Mouse (Mus musculus) neural tube, embryonic 11.5 days (tissue): ENCODE results near the gene Sptbn1. TPM values are rescaled to one million over a fixed set of nuclear protein-coding genes. Genes with fewer than 3 reads are reported as not detected.

ENCODE experiments used
- ATAC-seq: fragments of 200-750 bp; cut with Nextera tagmentation; 2 replicates; pipeline ENCODE4 v1.8.0; 2017; ENCODE audit warnings: moderate number of reproducible peaks, mild to moderate bottlenecking, moderate TSS enrichment, moderate library complexity; ENCODE audit not compliant: insufficient read depth, low FRiP score, low TSS enrichment
- DNase-seq: peaks from one replicate; pipeline ENCODE4 v3.0.0-alpha.2; 2015; ENCODE audit warnings: low spot score
- H3K27ac ChIP-seq: fragments of 300-500 bp; sonication (generic); 2 replicates; pipeline ENCODE4 v1.5.1; 2014; ENCODE audit warnings: low read depth, mild to moderate bottlenecking, low read length
- H3K27me3 ChIP-seq: fragments of 300-500 bp; sonication (generic); 2 replicates; pipeline ENCODE4 v1.6.1; 2014; ENCODE audit warnings: mild to moderate bottlenecking, low read length, mixed read lengths; ENCODE audit not compliant: control insufficient read depth, insufficient read depth
- H3K36me3 ChIP-seq: fragments of 300-500 bp; sonication (generic); 2 replicates; pipeline ENCODE4 v1.6.1; 2014; ENCODE audit warnings: mild to moderate bottlenecking, low read length, moderate library complexity, mixed read lengths; ENCODE audit not compliant: control insufficient read depth, insufficient read depth
- H3K4me1 ChIP-seq: fragments of 300-500 bp; sonication (generic); 2 replicates; pipeline ENCODE4 v1.6.1; 2014; ENCODE audit warnings: low read length, mixed read lengths; ENCODE audit not compliant: control insufficient read depth, insufficient read depth
- H3K4me2 ChIP-seq: fragments of 300-500 bp; sonication (generic); 2 replicates; pipeline ENCODE4 v1.6.1; 2014; ENCODE audit warnings: low read depth, mild to moderate bottlenecking, moderate library complexity
- H3K4me3 ChIP-seq: fragments of 300-500 bp; sonication (generic); 2 replicates; pipeline ENCODE4 v1.5.1; 2014; ENCODE audit warnings: low read depth, low read length
- H3K9ac ChIP-seq: fragments of 300-500 bp; sonication (generic); 2 replicates; pipeline ENCODE4 v1.6.1; 2014; ENCODE audit warnings: mild to moderate bottlenecking, low read length
- H3K9me3 ChIP-seq: fragments of 300-500 bp; sonication (generic); 2 replicates; pipeline ENCODE4 v1.6.1; 2016; ENCODE audit warnings: low read length; ENCODE audit not compliant: control insufficient read depth
- WGBS: fragments of 180-500 bp; shearing (Covaris S2); extraction: QIAGEN DNeasy Blood & Tissue Kit; methylation state at CpG from one replicate; pipeline ENCODE4 v1.1.7; 2014; 5-methylcytosine and 5-hydroxymethylcytosine counted together
- polyA plus RNA-seq: library from polyadenylated mRNA; unstranded; fragments of >200 nt; fragmentation: Nextera tagmentation; extraction: Ambion mirVana; gene quantifications from 2 replicates; pipeline ENCODE4 v1.2.1, GENCODE M21; 2014

Gene Sptbn1
- polyA plus RNA-seq, 1 experiment from 2014 or later = 105 TPM

GRCm38 (mm10) chr11:30118038-30118437, 149.9 kb downstream of the Sptbn1 start:
- ATAC-seq (no peak), DNase-seq (no peak)
- Histone ChIP-seq H3K9ac (no peak overlapping the region), H3K4me2 (no peak overlapping the region), H3K27me3 (no peaks in the 10 kb centered on the region), H3K4me1 (no peaks in the 10 kb centered on the region), H3K4me3 (no peak overlapping the region), H3K9me3 (no peaks in the 10 kb centered on the region), H3K36me3 (peaks cover 17% of the 10 kb centered on the region), H3K27ac (no peak overlapping the region)
- 93% methylated on average over 4 of the region's 4 CpGs for WGBS

- DNase-seq (no peak), ATAC-seq (no peak)
- Histone ChIP-seq H3K4me1 (no peaks in the 10 kb centered on the region), H3K4me2 (no peak overlapping the region), H3K4me3 (no peak overlapping the region), H3K9me3 (no peaks in the 10 kb centered on the region), H3K27ac (no peak overlapping the region), H3K9ac (no peak overlapping the region), H3K36me3 (peaks cover 10% of the 10 kb centered on the region), H3K27me3 (no peaks in the 10 kb centered on the region)
- WGBS = 76% methylated on average over 2 of the region's 2 CpGs
Observed at GRCm38 (mm10) chr11:30113631-30114030, 154.3 kb downstream of the Sptbn1 start.

- Histone ChIP-seq H3K27ac (no peak overlapping the region), H3K4me3 (no peak overlapping the region), H3K9ac (no peak overlapping the region), H3K4me1 (no peaks in the 10 kb centered on the region), H3K4me2 (no peak overlapping the region), H3K9me3 (no peaks in the 10 kb centered on the region), H3K36me3 (peaks cover 3% of the 10 kb centered on the region; the same call in 1 of the 2 replicates), H3K27me3 (no peaks in the 10 kb centered on the region)
- no peak for DNase-seq
- ATAC-seq = no peak
- 94% methylated on average over 7 of the region's 7 CpGs for WGBS
Observed at GRCm38 (mm10) chr11:30110634-30111033, 157.3 kb downstream of the Sptbn1 start.

GRCm38 (mm10) chr11:30104177-30104576, 163.8 kb downstream of the Sptbn1 start:
- H3K4me2 ChIP-seq = no peak overlapping the region
- H3K4me1 ChIP-seq = no peaks in the 10 kb centered on the region
- no peak for DNase-seq
- no peak overlapping the region for H3K9ac ChIP-seq
- peaks cover 10% of the 10 kb centered on the region for H3K36me3 ChIP-seq
- H3K4me3 ChIP-seq = no peak overlapping the region
- H3K27ac ChIP-seq = no peak overlapping the region
- no peaks in the 10 kb centered on the region for H3K27me3 ChIP-seq
- no peaks in the 10 kb centered on the region for H3K9me3 ChIP-seq
- WGBS = 92% methylated on average over 10 of the region's 10 CpGs
- no peak for ATAC-seq

GRCm38 (mm10) chr11:30102594-30102993, 165.4 kb downstream of the Sptbn1 start:
- H3K4me2 ChIP-seq = no peak overlapping the region
- H3K36me3 ChIP-seq = peaks cover 7% of the 10 kb centered on the region

GRCm38 (mm10) chr11:30101796-30102195, 166.2 kb downstream of the Sptbn1 start:
- 90% methylated on average over 1 of the region's 1 CpGs for WGBS
- H3K4me3 ChIP-seq = no peak overlapping the region
- H3K9me3 ChIP-seq = no peaks in the 10 kb centered on the region
- no peak overlapping the region for H3K4me2 ChIP-seq
- H3K27me3 ChIP-seq = no peaks in the 10 kb centered on the region
- no peak overlapping the region for H3K9ac ChIP-seq
- no peaks in the 10 kb centered on the region for H3K4me1 ChIP-seq
- ATAC-seq (no peak), DNase-seq (no peak)
- H3K36me3 ChIP-seq = peaks cover 7% of the 10 kb centered on the region
- H3K27ac ChIP-seq = no peak overlapping the region

More at GRCm38 (mm10) chr11:30102594-30102993, 165.4 kb downstream of the Sptbn1 start:
- no peaks in the 10 kb centered on the region for H3K27me3 ChIP-seq
- 90% methylated on average over 2 of the region's 2 CpGs for WGBS
- no peak overlapping the region for H3K9ac ChIP-seq
- ATAC-seq (no peak), DNase-seq (no peak)
- H3K27ac ChIP-seq = no peak overlapping the region
- H3K4me1 ChIP-seq = no peaks in the 10 kb centered on the region
- no peaks in the 10 kb centered on the region for H3K9me3 ChIP-seq
- H3K4me3 ChIP-seq = no peak overlapping the region

GRCm38 (mm10) chr11:30101162-30101561, 166.8 kb downstream of the Sptbn1 start:
- Histone ChIP-seq H3K36me3 (peaks cover 7% of the 10 kb centered on the region), H3K27ac (no peak overlapping the region), H3K4me1 (no peaks in the 10 kb centered on the region), H3K4me2 (no peak overlapping the region), H3K9me3 (no peaks in the 10 kb centered on the region), H3K4me3 (no peak overlapping the region), H3K9ac (no peak overlapping the region), H3K27me3 (no peaks in the 10 kb centered on the region)
- 95% methylated on average over 2 of the region's 2 CpGs for WGBS
- ATAC-seq (no peak), DNase-seq (no peak)

GRCm38 (mm10) chr11:30099916-30100315, 168.1 kb downstream of the Sptbn1 start:
- H3K4me1 ChIP-seq = no peaks in the 10 kb centered on the region
- WGBS = 92% methylated on average over 6 of the region's 6 CpGs
- no peak overlapping the region for H3K4me2 ChIP-seq
- no peak for DNase-seq
- ATAC-seq = no peak
- no peaks in the 10 kb centered on the region for H3K27me3 ChIP-seq
- H3K9me3 ChIP-seq = no peaks in the 10 kb centered on the region
- H3K36me3 ChIP-seq = peaks cover 7% of the 10 kb centered on the region
- no peak overlapping the region for H3K27ac ChIP-seq
- no peak overlapping the region for H3K9ac ChIP-seq
- no peak overlapping the region for H3K4me3 ChIP-seq

- Histone ChIP-seq H3K36me3 (peaks cover 2% of the 10 kb centered on the region; the same call in 1 of the 2 replicates), H3K4me1 (no peaks in the 10 kb centered on the region), H3K4me2 (no peak overlapping the region), H3K4me3 (no peak overlapping the region), H3K9me3 (no peaks in the 10 kb centered on the region), H3K27me3 (no peaks in the 10 kb centered on the region), H3K9ac (no peak overlapping the region), H3K27ac (no peak overlapping the region)
- ATAC-seq (no peak), DNase-seq (no peak)
- 91% methylated on average over 6 of the region's 6 CpGs for WGBS
Observed at GRCm38 (mm10) chr11:30095212-30095773, 172.7 kb downstream of the Sptbn1 start.
